Mouse (Mus musculus) kidney, postnatal 10 days (tissue): Measurements from ENCODE around the gene Rhot2.
"Not testable (repeated sequence)": the region's sequence is repeated elsewhere in the genome, so short reads cannot be mapped to it uniquely, and the experiment has no call there.

Experiments used
- DNase-seq: peaks from one replicate; pipeline ENCODE4 v3.0.0; 2021; ENCODE audit warnings: mixed read lengths

The Rhot2 gene

GRCm38 (mm10) chr17:25827011-25827410 is 17.6 kb downstream of the Rhot2 start:
- no peak for DNase-seq

- DNase-seq, result no peak
Observed at GRCm38 (mm10) chr17:25825984-25826570, 18.6 kb downstream of the Rhot2 start.

GRCm38 (mm10) chr17:25825311-25825710 is 19.3 kb downstream of the Rhot2 start:
- DNase-seq, result peak; percentile 16

- DNase-seq, result no peak
Observed at GRCm38 (mm10) chr17:25824362-25825142, 20.1 kb downstream of the Rhot2 start.

- peak; percentile 81 for DNase-seq
Observed at GRCm38 (mm10) chr17:25823452-25823851, 21.2 kb downstream of the Rhot2 start, which contains the start of gene Wdr24. Wdr24 (plus strand) TSS chr17:25823627.

- DNase-seq, result peak; percentile 29
Observed at GRCm38 (mm10) chr17:25818851-25819780, 25.5 kb downstream of the Rhot2 start.

GRCm38 (mm10) chr17:25817662-25818061 is 27.0 kb downstream of the Rhot2 start:
- no peak for DNase-seq

- peak; percentile 96 for DNase-seq
Observed at GRCm38 (mm10) chr17:25813471-25813870, 31.2 kb downstream of the Rhot2 start.

- DNase-seq, result no peak
Observed at GRCm38 (mm10) chr17:25810890-25811289, 33.8 kb downstream of the Rhot2 start.

- DNase-seq, result peak; percentile 29
Observed at GRCm38 (mm10) chr17:25809606-25810340, 34.9 kb downstream of the Rhot2 start.

GRCm38 (mm10) chr17:25808789-25809605 is 35.7 kb downstream of the Rhot2 start, which contains the start of gene Fbxl16:
Fbxl16 (plus strand) TSS chr17:25809085.
- DNase-seq, result peak; percentile 81

- no peak for DNase-seq
Observed at GRCm38 (mm10) chr17:25808028-25808427, 36.6 kb downstream of the Rhot2 start.

GRCm38 (mm10) chr17:25807452-25807851 is 37.2 kb downstream of the Rhot2 start:
- DNase-seq, result not testable (repeated sequence)

- DNase-seq, result no peak
Observed at GRCm38 (mm10) chr17:25806507-25806906, 38.1 kb downstream of the Rhot2 start.

- DNase-seq, result no peak
Observed at GRCm38 (mm10) chr17:25802825-25803517, 41.7 kb downstream of the Rhot2 start.

- DNase-seq, result peak; percentile 76
Observed at GRCm38 (mm10) chr17:25801029-25801428, 43.6 kb downstream of the Rhot2 start.

- DNase-seq, result peak; percentile 95
Observed at GRCm38 (mm10) chr17:25796951-25797369, 47.7 kb downstream of the Rhot2 start, which contains the start of gene Metrn. Metrn (minus strand) TSS chr17:25797136.

GRCm38 (mm10) chr17:25796211-25796771 is 48.4 kb downstream of the Rhot2 start:
- peak; percentile 54 for DNase-seq

GRCm38 (mm10) chr17:25795609-25796092 is 49.0 kb downstream of the Rhot2 start, which contains the start of gene AC134908.4:
AC134908.4 (minus strand) TSS chr17:25795659.
- peak; percentile 72 for DNase-seq

- DNase-seq, result no peak
Observed at GRCm38 (mm10) chr17:25794998-25795397, 49.7 kb downstream of the Rhot2 start.
